Mouse (Mus musculus): ENCODE measurements around the gene Pbx1.

- TF ChIP-seq GATA1 (IDR thresholded peaks at IDR 0.05; ENCODE audit: low read length) (no peak), TAL1 (IDR thresholded peaks at IDR 0.05; ENCODE audit: low read length) (no peak)
Measured at GRCm38 (mm10) chr1:168394535-168394934, 37.5 kb downstream of the Pbx1 start.
